Mouse (Mus musculus) gastrocnemius, adult 8-10 months (tissue): ENCODE measurements at regions not wholly inside any gene's neighbourhood (a gene's known extent, or its start where the extent isn't known, plus 50 kb on each side); places are given as distances from the start of the nearest gene placed in this dataset.
A peak's percentile ranks its signal among the peaks of the same experiment; 100 is the strongest.

ENCODE experiments used
- DNase-seq, 2 experiments: peaks; one replicate each; pipeline ENCODE4 v3.0.0; 2022; ENCODE audit warnings: low spot score in 2 of 2

GRCm38 (mm10) chr3:81279266-81279665 is 243.1 kb downstream of the Pdgfc start:
- no peak for DNase-seq

DNA sequence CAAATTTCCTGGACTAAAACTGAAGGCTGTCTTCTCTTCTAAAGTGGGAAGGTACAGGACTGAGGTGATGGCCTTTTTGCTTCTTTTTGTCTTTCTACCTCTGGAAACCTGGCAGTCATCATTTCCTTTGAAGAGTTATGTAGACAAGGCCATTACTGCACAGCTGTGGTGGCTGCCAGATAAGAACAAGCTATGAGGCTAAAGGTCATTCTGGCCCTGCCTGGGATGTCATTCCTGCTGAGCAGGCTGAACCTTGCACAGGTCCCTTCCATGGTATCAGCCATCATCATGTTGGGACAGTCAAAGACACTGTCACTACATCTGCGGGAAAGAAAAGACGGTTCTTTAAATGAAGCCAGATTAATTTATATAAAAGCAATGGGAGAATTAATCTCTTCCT is 253.5 kb downstream of the Pdgfc start:
- no peak for DNase-seq

DNA sequence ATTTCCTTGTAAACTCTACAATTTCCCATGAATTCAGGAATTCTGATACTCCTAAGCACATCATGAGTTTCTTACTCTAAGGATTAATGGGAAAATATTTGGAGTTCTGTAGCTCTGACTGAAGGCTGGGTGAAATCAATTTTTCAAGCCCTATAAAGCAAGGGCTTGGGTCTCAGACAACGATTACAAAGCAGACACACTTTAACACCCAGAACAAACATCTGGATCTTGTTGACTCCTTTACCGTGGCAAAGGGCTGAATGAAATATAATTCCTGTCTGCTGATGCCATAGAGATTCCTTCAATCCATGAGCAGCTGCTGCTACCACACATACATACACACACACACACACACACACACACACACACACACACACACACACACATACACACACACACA is 256.2 kb downstream of the Pdgfc start:
- no peak for DNase-seq

- DNase-seq: no peak
These were observed 257.1 kb downstream of the Pdgfc start for GRCm38 (mm10) chr3:81293186-81293819.

DNA sequence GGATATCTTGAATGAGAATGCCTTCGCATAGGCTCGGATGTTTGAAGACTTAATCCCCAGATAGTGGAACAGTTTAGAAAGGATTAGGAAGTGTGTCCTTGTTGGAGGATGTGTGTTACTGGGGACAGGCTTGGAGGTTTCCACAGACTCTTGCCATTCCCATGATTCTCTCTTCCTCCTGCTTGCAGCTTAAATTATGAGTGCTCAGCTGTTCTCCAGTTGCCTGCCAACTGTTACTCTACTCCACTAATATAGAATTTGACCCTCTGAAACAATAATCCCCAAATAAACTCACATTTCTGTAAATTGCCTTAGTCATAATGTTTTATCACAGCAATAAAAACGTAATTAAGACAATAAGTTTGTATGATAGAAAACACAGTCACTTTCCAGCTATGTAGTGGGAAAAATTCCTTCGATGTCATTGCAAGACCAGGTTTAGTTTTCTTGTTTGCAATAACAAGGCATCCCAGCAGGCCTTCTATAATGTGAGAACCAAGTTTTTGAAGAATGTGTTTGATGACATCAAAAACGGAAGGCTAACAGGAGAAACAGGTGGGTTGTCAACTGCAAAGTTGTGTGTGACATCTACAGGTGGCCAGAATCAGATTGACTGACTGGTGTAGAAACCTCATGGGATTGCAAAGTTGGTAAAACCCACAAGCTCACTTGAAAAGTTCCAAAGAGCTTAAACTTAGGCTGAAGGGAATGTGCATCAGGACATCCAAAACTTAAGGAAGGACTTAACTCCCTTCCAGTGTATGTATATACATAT is 268.0 kb downstream of the Pdgfc start:
- no peak for DNase-seq

- DNase-seq: no peak
These were observed 269.4 kb downstream of the Pdgfc start for GRCm38 (mm10) chr3:81305412-81306165.

DNA sequence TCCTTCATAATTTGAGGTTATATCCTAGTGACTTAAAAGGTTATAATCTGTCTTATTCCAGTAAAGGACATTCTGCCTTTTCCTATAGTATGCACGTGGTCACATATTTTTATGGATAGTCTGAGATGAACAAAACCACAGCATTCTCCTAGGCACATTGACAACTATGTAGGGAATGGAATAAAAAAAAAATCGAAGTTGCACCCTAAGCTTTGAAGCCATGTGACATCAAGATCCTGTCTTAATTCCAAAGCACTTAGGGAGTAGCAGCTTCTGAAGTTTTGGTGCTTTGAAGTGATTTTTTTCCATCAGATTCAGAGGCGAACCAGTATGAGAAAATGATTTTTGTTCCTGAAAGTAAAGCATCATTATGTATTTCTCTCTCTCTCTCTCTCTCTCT is 290.6 kb downstream of the Pdgfc start:
- no peak for DNase-seq

DNA sequence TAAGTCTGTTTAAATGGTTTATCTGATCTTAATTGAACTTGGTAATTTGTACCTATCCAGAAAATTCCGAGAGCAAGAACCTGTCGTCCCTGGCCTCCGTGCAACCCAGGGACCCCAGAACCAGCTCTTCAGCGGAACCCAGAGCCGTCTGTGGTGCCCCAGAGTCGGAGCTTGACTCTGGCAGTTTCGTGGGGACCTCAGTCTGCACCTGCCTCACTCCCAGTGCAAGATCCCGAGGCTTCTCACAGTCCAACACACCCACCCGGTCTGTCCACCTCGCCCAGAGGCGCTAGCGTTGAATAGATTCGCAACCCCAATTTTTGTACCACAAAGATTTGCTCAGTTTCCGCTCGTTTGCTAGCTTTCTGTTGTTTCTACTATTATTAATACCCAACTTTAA is 315.5 kb downstream of the Pdgfc start:
- no peak for DNase-seq

- DNase-seq: no peak
These were observed 331.7 kb downstream of the Pdgfc start for GRCm38 (mm10) chr3:81367918-81368317.

DNA sequence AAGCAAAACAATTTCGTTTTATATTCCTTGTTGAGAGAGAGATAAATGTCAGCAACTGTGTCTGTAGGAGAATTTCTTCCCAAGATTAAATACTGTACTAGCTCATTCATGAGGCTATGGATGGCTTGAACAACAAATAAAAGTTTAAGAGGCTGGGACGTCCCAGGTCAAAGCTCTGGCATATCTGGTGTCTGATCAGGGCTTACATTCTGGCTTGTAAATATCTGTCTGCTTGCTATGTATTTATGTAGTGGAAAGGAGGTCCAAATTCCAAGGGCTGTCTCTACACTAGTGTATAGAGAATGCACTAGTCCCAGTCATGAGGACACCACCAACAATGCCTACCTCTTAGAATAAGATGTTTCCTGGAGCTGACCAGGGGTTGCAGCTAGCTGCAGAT is 332.4 kb downstream of the Pdgfc start:
- no peak for DNase-seq

DNA sequence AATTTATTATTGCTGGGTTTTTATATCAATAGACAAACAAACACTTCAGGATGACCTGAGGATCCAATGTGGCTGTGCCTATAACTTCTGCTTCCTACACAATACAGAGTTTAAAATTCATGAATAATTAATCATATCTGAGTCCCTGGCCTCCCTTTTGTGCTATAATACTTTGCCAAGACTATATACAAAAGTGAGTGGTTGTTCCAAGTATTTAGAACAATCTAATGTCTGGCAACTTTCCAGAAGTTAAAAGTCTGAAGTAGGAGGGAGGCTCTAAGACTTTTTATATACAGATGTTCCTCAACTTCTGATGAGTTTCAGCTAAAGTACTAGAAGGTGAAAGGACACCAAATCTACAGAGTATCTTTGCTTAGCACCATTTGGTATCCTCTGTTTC is 333.5 kb downstream of the Pdgfc start:
- no peak for DNase-seq

GRCm38 (mm10) chr3:81375990-81376389 is 339.8 kb downstream of the Pdgfc start:
- DNase-seq: no peak

GRCm38 (mm10) chr3:81377466-81377865 is 341.2 kb downstream of the Pdgfc start:
- DNase-seq: no peak

GRCm38 (mm10) chr3:81379362-81379761 is 343.1 kb downstream of the Pdgfc start:
- DNase-seq: no peak

GRCm38 (mm10) chr3:81386931-81387330 is 350.7 kb downstream of the Pdgfc start:
- DNase-seq: peak in 1 of 2 experiments; percentile 4

DNA sequence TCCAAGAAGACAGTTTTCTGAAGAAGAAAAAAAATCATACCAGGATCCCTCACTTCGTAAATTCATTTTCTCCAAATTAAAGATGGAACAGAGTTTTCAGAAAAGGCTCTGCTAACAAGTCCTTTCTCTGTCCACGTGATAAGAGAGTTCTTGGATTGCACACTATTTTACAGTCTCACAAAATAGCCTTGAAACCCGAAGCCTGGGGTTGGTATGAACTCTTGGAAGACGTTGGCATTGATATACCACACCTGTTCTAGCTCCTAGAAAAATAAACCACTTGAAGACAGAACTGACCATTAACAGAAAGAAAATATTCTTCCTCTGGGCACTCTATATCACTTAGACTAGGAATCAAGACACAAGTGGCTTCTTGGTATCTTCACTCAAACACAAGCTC is 351.4 kb downstream of the Pdgfc start:
- DNase-seq: no peak

DNA sequence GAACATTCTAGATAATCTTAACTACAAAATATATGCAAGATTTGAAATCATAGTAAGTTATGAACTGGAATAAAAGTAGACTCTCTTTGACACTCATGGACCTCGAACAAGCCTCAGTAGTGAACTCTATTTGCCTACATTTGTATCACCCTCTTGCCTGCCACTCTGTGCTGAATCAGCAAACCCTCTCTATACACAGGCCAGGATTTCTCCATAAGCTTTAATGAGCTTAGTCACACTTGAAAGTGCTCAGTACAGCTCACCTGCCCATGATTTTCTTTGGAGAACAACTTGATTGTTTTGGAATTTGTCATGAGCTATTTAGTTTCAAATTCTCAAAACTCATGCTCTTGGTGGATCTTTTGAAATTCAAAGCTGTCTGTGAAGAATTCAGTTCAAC is 361.0 kb downstream of the Pdgfc start:
- no peak for DNase-seq

GRCm38 (mm10) chr3:81401028-81401427 is 364.8 kb downstream of the Pdgfc start:
- no peak for DNase-seq

GRCm38 (mm10) chr3:81408914-81409313 is 372.7 kb downstream of the Pdgfc start:
- no peak for DNase-seq

DNA sequence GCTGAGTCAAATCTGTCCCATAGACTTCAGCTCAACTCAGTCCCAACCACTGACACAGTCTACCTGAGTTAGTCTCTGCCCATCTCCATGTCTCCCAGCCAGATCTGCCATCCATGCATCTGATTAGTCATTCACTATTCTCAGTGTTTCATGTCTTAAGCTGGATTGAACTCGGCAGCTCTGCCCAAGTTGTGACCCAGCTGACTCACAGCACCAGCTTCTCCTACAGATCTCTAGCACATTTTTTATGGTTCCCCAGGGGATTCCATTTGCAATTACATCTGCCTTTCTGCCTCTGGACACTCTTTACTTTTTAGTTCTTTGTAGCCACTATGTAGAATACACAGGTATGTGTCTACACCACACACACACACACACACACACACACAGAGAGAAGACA is 385.7 kb downstream of the Pdgfc start:
- no peak for DNase-seq

DNA sequence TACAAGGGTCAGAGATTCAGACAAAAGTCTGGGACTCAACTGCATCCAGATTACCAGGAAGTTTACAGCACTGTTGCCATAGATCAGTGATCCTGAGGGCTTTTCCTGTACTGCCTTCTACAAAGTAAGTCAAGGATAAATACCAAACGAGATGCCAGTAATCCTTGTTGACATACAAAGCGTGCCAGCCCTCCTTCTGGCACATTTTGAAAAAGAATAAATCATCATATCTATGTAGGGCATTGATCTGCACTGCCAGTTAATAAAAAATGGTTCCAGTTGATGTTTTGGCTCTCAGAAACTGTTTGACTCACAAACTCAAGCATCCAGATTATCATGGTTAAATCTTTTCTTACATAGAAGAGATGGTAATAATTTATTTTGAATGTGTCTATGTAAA is 390.5 kb downstream of the Pdgfc start:
- no peak for DNase-seq
